Mouse (Mus musculus) adrenal gland, adult 18-20 months (tissue): Measurements from ENCODE around the gene Atrn. TPM values are rescaled to one million over a fixed set of nuclear protein-coding genes. Genes with fewer than 3 reads are reported as not detected.

Experiments
- DNase-seq, 2 experiments: peaks; one replicate each; pipeline ENCODE4 v3.0.0; 2021 to 2022; ENCODE audit warnings: low spot score in 2 of 2
- long read RNA-seq, 2 experiments: library from polyadenylated mRNA; stranded (forward); transcript quantifications; one replicate each; pipeline ENCODE4 v2.0.0; 2021
- total RNA-seq, 2 experiments: library from RNA; stranded (reverse); gene quantifications; 1 replicate in 1 of 2; 2 replicates in 1 of 2; pipeline ENCODE4 v1.2.3; 2021

Gene Atrn
- total RNA-seq = 10 to 100 TPM; 24.0 to 32.1 TPM
- long read RNA-seq, experiment 1, full-length matches to known transcripts = 1 of 6 reads
- long read RNA-seq, experiment 1, partial matches to known transcripts = 1 of 6 reads
- long read RNA-seq, experiment 1, other reads (novel, unspliced or antisense) = 4 of 6 reads
- long read RNA-seq, experiment 2, full-length matches to known transcripts = 1 of 10 reads
- long read RNA-seq, experiment 2, partial matches to known transcripts = 3 of 10 reads
- long read RNA-seq, experiment 2, other reads (novel, unspliced or antisense) = 6 of 10 reads

DNA sequence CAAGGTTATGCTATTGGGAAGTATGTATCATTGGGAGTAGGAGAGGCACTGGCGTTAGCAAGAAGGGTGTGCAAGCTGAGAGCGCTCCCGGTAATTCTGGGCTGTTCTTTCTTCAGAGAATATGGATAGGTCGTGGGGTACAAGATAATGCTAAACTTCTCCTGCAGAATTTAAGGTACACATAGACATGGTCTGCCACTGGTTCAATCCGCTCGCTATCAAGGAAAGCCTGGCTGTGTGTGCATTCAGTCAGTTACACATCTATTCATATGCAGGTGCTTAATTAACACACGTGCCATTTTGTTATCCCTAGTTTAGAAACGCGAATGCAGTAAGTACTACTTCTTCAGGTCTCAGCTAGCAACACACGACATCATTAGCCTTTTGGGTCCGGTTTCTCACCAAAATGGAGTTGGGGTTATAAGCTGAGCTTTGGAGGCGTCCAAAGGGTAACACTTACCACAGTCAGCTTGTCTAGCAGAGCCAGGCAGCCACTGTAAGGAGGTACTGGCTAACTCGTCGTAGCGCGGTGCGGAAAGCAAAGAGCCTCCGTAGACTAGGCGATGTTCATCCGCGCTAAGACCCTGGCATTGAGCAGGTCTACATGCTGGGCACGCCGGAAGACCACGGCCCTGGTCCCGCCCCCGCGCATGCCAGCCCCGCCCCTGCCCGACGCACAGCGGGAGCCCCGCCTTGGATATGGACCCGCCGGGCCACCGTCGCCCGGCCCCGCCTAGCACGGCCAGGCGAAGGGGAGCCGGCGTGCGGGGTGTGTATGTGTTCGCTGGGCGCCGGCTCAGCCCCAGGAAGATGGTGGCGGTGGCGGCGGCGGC, at the start of gene Atrn, which contains the start of gene 4930402H24Rik:
Gene Atrn, plus strand, starts transcription at position 745 of the 833 bp plus-strand sequence.
Gene 4930402H24Rik, minus strand, starts transcription at position 656 of the 833 bp plus-strand sequence.
- DNase-seq = peak; percentile 91 to 95

DNA sequence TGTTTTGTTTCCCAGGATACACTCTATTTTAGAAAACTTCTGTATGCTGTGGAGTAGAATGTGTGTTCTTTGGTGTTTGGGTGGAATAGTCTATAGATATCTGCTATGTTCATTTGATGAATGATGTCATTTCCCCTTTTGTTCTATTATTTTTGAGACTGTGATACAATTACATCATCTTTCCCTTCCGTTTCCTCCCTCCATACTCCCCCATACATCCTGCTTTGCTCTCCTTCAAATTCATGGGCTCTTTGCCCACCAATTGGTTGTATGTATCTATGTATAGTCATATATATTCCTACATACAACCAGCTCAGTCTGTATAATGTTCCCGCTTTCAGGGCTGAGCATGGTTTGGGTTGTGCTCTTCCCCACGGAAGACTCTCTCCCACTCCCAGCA, 44.2 kb upstream of the Atrn start:
- no peak for DNase-seq

DNA sequence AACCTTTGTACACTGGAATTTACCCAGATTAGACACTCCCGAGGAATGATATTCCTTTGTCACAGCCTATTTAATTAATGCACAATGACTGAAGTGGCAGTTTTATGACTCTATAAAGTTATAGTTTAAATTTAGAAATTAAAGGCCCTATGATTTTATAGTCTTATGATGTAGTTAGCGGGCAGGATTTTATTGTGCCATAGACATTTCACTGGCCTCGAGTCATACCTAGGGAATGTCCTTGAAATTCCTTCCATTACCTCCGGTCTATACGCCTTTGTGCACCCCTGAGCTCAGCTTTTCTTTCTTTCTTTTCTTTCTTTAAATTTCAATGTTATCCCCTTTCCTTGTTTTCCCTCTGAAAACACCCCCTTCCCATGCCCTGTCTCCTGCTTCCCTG, 35.4 kb upstream of the Atrn start:
- no peak for DNase-seq

DNA sequence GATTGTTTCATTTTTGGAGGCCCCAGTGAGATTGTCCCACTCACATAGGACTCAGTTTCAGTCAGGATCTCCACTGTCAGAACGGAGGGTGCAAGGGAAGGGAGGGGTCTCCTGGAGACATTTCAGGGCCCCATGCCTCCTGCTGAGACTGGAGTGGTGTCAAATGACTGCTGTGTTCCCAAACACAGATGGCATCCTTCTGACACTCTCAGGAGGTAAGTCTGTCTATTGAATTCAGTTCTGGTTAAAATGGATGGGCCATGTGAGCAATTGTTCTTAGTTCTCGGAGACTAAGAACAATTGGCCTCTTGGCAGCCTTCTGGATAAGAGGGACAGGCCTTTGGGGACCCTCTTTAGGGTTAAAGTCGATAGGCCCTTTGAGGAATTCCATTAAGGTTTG, 28.9 kb upstream of the Atrn start:
- DNase-seq = no peak

DNA sequence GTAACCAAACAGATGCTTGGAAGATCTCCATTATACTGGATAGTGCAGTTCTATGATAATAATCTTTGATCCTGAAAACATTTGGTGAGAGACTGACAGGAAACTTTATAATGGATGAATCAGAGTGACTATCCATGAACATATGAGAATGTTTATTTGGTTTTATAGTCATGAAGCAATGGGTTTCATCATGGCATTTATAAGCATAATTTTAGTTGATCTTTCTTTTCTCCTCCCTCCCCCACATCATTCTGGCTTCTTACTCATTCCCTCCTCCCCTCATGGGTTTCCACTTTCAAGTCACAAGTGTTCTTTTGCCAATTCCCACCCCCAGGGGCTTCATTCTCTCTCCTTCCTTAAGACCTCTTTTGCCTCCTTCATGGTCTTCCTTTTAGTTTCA, 19.3 kb upstream of the Atrn start:
- DNase-seq = no peak

DNA sequence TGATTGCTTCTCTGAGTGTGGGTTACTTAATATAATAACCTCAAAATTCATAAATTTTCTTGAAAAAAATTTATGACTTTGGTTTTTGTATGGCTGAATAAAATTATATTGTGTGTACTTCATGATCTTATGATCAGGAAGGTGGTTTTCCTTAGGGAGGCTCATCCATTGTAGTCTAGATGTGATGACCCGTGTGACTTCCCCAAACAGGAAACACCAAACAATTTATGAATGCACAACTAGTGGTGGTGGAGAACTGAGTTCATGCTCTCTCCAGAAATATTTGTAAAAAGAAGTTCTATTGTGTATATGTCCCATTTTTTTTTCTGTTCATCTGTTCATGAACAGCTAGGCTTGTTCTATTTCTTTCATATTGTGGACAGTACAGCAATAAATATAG, 18.8 kb upstream of the Atrn start:
- DNase-seq = no peak

DNA sequence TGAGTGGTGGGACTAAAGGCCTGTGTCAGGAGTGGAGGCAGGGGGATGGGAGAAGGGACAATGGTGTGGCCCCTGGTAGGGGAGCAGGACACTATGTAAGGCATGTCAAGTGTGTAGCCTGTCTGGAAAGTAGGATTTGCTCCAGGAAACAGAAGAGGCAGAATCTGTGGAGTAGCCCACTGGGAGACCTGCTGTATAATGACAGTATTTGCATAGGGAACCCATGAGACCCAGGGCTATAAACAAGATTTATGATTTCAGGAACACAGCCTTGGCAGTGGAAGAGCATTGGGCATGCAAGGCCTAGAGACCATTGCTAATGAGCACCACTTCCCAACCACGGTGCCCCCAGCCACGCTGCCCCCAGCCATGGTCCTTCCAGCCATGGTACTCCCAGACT, 9.4 kb upstream of the Atrn start:
- no peak for DNase-seq

DNA sequence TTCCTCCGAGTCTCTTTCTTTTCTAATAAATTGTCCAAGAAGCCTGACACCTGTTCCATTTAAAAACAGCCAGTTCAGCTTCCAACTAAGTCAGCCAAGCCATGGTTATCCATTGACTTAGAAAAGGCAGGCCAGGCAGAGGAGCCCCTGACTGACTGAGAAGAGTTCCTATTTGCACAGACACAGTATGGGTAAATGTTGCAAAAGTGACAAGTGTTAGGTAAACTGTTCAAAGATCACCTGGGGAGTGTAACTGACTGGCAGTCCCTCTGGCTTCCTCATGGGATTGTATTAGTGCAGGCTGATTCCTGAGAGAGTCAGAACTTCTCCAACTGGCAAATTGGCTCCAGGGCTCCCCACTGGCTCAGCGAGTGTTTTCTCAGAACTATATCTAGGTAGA, 8.4 kb upstream of the Atrn start:
- no peak for DNase-seq

DNA sequence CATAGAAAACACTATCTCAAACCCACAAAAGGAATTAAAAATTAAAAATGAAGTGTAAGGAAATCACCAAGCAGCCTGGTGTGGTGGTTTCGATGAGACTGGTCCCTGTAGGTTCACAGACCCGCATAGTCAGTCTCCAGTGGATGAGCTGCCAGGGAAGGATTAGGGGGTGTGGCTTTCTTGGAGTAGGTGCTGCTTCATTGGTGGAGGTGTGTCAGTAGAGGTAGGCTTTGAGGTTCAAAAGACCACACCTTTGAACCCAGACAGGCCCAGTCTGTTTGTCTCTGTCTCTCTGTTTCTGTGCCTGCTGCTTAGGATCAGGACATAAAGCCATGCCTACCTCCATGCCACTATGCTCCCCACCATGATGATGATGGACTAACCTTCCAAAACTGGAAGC, 7.5 kb upstream of the Atrn start:
- no peak for DNase-seq

DNA sequence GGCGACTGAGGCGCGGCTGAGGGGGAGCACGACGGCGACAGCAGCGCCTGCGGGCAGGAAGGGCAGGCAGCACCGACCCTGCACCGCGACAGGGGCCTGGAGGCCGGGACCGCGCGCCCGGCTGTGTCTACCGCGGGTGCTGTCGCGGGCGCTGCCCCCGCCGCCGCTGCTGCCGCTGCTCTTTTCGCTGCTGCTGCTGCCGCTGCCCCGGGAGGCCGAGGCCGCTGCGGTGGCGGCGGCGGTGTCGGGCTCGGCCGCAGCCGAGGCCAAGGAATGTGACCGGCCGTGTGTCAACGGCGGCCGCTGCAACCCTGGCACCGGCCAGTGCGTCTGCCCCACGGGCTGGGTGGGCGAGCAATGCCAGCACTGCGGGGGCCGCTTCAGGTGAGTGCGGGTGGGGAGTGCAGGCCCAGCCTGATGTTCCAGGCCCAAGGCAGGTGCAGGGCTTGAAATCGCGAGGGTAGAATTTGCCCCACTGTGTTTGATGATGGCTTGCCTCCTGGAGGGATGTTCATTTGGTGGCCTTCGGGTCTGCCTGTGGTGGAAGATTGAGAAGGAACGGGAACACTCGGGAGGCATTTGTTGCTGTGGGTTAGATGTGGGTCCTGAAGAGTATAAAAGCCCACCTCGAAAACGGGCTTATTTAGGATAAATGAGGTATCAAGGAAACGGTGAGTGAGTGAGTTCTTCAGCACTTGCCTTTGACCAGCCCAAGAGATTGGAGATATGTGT, 455 bp downstream of the Atrn start:
- DNase-seq = no peak

DNA sequence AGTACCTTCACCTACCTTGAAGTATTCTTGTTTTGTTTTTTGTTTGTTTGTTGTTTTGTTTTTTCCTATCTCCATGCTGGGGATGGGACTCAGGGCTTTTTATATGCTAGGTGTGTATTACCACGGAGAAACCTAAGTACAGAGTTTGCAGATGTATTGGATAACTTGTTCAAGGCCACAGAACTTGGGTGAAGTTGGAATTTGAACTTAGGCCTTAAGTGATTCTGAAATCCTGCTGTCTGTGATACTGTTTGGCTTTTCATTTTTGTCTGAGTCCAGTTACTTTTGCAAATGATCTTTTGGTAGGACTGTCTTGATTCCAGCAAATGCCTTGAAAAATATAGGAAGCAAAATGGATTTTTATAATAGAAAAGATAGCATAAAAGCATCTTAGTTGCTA, 5.4 kb downstream of the Atrn start:
- no peak for DNase-seq

DNA sequence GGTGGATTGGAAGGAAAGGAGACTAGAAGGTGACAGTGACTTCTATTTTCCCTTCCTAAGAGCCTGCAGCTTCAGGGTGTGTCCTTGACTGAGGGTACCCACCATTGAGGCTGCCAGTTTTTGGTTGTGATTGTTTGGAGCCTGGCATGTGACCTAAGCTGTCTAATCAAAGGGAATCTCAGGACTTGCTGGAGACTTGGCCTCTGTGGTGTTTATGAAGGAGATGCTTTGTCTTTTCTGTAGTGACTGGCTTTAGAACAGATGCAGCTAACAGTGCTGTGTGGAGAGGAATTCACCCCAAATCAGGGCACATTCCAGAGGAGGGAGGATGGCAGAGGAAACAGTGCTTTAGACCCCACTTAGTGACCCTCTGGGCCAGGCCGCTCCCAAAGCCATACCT, 8.6 kb downstream of the Atrn start:
- no peak for DNase-seq

DNA sequence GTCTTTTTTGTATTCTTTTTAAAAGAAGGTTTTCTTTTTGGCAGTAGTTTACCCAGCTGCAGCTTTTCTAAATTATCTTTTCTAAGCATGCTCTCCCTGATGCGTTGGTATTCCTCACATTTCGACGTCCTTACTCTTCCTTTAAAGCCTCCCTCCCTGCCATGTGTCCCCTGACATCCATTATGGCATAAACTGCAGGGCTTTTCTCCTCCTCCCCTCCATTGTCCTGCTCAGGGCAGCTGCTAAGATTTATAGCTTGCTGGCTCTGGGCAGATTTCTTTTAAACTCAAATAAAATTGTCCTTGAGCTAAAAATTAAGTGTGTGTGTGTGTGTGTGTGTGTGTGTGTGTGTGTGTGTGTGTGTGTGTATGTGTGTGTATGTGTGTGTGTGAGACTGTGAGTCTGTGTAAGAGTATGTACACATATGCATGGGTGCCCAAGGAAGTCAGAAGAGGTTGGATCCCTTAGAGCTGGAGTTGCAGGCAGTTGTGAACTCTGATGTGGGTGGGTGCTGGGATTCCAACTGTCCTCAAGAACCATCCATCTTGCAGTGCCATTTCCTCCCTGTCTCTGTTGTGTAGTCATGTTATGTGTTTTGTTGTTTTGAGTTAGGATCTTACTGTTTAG, 10.3 kb downstream of the Atrn start:
- DNase-seq = no peak

DNA sequence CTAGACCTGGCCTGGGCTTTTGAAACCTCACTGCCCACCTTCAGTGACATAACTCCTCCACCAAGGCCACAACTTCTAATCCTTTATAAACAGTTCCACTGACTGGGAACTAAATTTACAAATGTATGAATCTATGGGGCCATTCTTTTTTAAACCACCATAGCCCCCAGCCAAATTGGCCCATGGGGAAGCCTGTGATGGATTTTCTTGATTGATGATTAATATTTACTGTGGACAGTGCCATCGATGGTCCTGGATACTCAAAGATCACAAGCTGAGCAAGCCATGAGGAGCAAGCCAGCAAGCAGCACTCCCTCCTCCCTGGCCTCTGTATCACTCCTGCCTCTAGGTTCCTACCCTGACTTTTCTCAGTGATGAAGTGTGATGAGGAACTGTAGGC, 11.4 kb downstream of the Atrn start:
- DNase-seq = no peak

DNA sequence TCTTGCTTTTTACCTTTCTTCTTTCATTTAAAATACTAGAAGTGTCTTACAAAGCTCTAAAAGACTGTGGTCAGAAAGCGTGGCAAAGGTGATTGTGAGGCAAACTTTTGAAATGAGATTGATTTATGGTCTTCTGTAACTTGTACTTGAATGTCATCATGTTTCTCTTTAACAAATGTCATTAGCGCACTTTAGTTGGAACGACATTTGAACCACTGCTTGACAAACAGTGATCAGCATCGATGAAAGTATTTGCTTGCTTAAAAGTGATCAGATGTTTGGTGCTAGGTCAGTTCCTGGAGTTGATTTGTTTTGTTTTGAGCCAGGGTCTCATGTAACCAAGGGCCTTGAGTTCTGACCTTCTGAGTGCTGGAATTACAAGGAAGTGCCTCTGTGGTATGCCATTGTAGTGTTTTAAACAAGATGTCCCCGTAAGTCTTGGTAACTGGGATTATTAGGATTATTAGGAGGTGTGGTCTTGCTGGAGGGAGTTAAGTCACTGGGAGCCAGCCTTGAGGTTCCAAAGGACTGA, 12.8 kb downstream of the Atrn start:
- DNase-seq = no peak

DNA sequence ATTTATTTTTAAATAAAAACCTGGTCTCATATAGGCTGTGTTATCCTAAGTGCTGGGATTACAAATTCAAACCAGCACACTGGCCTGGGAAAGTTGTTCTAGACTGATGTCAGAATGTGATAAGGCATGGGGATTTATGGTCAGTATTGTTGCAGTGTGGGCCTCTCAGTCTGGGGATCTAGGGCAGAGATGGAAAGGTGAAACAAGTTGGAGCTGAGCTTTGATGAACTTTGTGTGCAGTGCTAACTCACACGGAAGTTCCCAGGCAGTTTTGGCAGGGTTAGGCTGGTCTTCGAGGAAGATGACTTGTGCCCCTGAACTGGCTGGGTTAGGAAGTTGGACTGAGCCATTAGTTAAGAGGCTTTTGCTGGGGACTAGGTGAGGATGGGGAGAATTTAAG, 18.7 kb downstream of the Atrn start:
- no peak for DNase-seq

DNA sequence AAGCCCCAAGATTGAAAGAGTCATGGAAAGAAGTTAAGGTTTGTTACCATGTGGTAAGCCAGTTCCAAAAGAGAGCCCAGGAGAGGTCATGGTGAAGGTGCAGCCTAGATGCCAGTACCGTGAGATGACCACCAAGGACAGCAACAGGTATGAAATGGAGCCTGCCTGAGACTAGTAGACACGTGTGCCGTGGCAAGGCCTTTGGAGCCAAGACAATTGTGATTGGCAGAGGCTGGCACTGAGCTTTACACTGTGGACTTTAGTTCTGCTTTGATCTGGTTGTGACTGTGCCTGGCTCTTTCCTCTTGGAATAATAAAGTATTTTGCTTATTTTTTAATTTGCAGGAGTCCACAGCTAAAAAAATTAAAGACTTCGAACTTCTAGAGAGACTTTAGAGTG, 21.7 kb downstream of the Atrn start:
- DNase-seq = no peak

DNA sequence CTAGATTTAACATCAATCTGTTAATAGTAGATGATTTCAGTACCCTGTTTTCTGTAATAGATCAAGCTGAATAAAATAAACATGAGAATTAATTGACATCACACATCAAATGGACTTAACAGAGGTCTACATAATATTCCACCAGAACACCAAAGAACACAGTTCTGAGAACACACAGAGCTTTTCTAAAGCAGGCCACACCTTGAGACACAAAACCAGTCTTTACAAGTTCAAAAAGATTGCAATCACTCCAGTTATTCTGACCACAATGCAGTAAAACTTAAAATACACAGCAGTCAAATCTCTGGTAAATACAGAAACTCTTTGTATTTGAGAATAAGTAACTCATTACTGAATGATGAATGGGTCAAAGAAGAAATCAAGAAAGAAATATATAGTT, 22.2 kb downstream of the Atrn start:
- DNase-seq = no peak

DNA sequence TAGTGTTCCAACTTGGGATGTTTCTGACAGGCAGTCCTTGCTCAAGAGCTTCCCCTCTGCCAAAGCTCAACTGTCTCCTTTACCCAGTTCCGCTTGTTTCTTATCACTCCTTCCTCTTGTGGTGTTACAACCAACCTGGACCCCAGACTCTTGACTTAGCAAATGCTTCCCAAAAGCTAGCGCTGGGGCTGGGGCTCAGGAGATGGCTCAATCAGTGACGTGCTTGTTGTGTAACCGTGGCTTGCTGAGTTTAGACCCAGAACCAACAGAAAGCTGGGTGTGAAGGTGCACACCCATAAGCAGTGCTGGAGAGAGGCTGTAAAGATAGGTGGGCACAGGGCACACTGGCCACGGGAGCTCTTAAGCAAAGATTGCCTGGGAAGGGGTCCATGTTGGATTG, 23.7 kb downstream of the Atrn start:
- DNase-seq = no peak

DNA sequence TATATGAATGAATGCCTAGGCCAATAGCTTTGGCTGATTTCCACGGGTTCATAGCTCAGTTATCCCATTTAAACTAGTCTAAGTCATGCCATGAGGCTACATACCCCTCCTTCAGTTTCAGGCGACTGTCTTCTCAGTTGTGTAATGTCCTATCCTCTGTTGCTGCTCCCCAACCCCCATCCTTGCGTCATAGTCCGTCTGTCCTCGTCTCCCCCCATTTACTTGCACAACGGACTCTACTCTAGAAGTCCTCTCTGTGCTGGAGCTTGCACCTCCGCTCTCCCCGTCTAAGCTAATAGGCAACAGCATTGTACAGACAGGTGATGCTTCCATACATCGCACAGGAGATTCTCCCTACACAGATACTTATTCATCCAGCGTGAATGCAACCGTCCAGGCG, 26.6 kb downstream of the Atrn start:
- DNase-seq = no peak

DNA sequence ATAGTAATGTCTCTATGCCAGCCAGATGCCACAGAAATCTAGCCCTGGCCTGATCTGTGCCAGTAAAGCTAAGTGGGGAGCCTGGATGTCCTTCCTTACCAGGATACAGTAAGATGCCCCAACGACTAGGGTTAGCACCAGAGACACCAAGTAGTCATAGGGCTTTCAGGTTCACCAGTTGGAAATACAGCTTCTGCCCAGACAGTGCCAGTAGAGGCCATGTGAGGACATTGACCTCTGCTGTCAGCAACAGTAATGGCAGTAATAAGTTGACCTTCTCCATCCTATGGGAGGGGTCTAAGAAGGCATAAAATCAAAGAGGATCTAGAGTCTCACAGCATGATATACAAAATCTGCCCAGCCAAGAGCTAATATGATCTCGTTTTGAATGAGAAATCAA, 43.5 kb downstream of the Atrn start:
- DNase-seq = no peak
